Mouse (Mus musculus) olfactory bulb, adult 2 months (tissue): Measurements from ENCODE around the gene Ell2. TPM values are rescaled to one million over a fixed set of nuclear protein-coding genes. Genes with fewer than 3 reads are reported as not detected.

ENCODE experiments used
- H3K27ac ChIP-seq: fragments of 200-500 bp; 2 replicates; pipeline ENCODE4 v1.5.1; 2012; ENCODE audit warnings: low read depth, low read length; ENCODE audit not compliant: insufficient read depth
- H3K4me1 ChIP-seq: fragments of 200-500 bp; 2 replicates; pipeline ENCODE4 v1.6.1; 2012; ENCODE audit warnings: low read length; ENCODE audit not compliant: control insufficient read depth, insufficient read depth
- H3K4me3 ChIP-seq: fragments of 200-500 bp; 2 replicates; pipeline ENCODE4 v1.5.1; 2012; ENCODE audit warnings: mild to moderate bottlenecking, low read depth, low read length, moderate library complexity; ENCODE audit not compliant: insufficient read depth
- CTCF ChIP-seq: fragments of 200-500 bp; IDR thresholded peaks from 2 replicates; pipeline ENCODE4 v1.5.1; 2012; ENCODE audit warnings: low read depth, mild to moderate bottlenecking, low read length, moderate library complexity; ENCODE audit not compliant: insufficient read depth
- POLR2A ChIP-seq: fragments of 200-500 bp; IDR thresholded peaks from 2 replicates; pipeline ENCODE4 v1.6.1; 2012; ENCODE audit warnings: mild to moderate bottlenecking, low read depth, low read length, moderate library complexity; ENCODE audit not compliant: insufficient read depth
- WGBS: fragments of 180-500 bp; shearing (Covaris S2); methylation state at CpG from one replicate; pipeline ENCODE4 v1.1.7; 2018; 5-methylcytosine and 5-hydroxymethylcytosine counted together
- polyA plus RNA-seq: library from polyadenylated mRNA; stranded (reverse); fragments of >200 nt; gene quantifications from 2 replicates; pipeline ENCODE4 v1.2.4, GENCODE M21; 2012; ENCODE audit warnings: low replicate concordance; ENCODE audit not compliant: missing spikeins, insufficient read depth, insufficient read length

The Ell2 gene
- polyA plus RNA-seq, 1 experiment, result not detected

DNA sequence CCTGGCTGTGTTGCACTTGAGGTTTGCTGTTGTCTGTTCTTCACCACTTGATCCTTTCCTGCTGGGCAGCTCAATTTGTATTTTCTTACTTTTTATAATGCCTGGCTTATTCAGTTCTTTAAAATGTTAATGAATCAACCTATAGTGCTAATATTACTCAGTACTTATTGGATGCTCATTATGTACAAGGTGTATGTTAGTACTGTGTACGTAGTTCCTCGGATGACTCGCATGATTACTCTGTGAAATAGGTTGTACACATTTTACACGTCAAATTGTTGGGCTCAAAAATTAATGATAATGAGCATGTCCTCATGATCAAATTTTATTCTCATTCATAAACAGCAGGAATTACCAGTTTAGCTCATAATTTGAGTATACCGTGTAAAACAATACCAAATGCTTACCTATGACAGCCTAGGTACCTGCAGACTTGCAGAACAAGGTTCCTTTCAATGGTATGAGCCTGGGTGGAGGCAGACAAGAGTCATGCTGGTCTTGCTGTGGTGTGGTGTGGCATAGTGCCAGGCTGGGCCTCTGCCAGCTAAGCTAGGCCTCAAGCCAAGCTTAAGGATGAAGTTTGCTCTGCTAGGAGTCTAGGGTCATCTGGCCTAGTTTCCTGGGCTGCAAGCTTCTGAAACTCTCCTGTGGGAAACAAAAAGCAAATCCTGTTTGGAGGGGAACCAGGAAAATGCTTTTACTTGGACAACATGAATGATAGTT lies 45.8 kb downstream of the Ell2 start:
- no peak overlapping the region for H3K27ac ChIP-seq
- no peak overlapping the region for H3K4me3 ChIP-seq
- TF ChIP-seq CTCF (no peak), POLR2A (no peak)
- 79% methylated on average over 5 of the region's 5 CpGs for WGBS
- H3K4me1 ChIP-seq, result peaks cover 2% of the 10 kb centered on the region; the same call in 1 of the 2 replicates

GRCm38 (mm10) chr13:75754398-75754797 lies 47.8 kb downstream of the Ell2 start:
- H3K27ac ChIP-seq, result no peak overlapping the region; the same call in 1 of the 2 replicates
- H3K4me1 ChIP-seq, result peaks cover 2% of the 10 kb centered on the region; the same call in 1 of the 2 replicates
- H3K4me3 ChIP-seq, result no peak overlapping the region
- WGBS, result 68% methylated on average over 5 of the region's 5 CpGs
- no peak for TF ChIP-seq POLR2A
- no peak for TF ChIP-seq CTCF

- 94% methylated on average over 4 of the region's 4 CpGs for WGBS
- no peak overlapping the region for H3K27ac ChIP-seq
- no peak for TF ChIP-seq POLR2A
- TF ChIP-seq CTCF, result no peak
- H3K4me1 ChIP-seq, result peaks cover 3% of the 10 kb centered on the region; the same call in 1 of the 2 replicates
- H3K4me3 ChIP-seq, result no peak overlapping the region
These were observed 54.4 kb downstream of the Ell2 start for GRCm38 (mm10) chr13:75760859-75761548.

GRCm38 (mm10) chr13:75762759-75763158 lies 56.2 kb downstream of the Ell2 start:
- WGBS, result 90% methylated on average over 4 of the region's 4 CpGs
- Histone ChIP-seq H3K4me1 (peaks cover 6% of the 10 kb centered on the region; the same call in 1 of the 2 replicates), H3K4me3 (no peak overlapping the region), H3K27ac (no peak overlapping the region)
- TF ChIP-seq CTCF (no peak), POLR2A (no peak)

DNA sequence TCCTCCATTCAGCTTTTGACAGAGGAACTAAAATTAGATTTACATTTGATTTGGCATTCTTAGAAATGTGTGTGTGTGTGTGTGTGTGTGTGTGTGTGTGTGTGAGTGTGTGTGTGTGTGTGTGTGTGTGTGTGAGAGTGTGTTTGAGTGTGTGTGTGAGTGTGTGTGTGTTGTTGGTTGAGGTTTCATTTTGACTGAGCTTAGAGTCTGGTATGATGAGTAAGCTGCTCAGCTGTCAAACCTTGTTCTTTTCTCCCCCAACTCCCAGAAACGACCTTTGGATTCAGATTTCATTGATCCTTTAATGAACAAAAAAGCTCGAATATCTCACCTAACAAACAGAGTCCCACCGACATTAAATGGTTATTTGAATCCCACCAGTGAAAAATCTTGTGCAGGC lies 56.7 kb downstream of the Ell2 start:
- WGBS, result 36% methylated on average over 3 of the region's 3 CpGs
- peaks cover 6% of the 10 kb centered on the region; the same call in 1 of the 2 replicates for H3K4me1 ChIP-seq
- H3K27ac ChIP-seq, result no peak overlapping the region

GRCm38 (mm10) chr13:75765742-75766141 lies 59.2 kb downstream of the Ell2 start:
- no peak for TF ChIP-seq POLR2A
- no peak for TF ChIP-seq CTCF

More for the DNA sequence above, 56.7 kb downstream of the Ell2 start:
- no peak overlapping the region for H3K4me3 ChIP-seq
- TF ChIP-seq CTCF, result no peak
- no peak for TF ChIP-seq POLR2A

DNA sequence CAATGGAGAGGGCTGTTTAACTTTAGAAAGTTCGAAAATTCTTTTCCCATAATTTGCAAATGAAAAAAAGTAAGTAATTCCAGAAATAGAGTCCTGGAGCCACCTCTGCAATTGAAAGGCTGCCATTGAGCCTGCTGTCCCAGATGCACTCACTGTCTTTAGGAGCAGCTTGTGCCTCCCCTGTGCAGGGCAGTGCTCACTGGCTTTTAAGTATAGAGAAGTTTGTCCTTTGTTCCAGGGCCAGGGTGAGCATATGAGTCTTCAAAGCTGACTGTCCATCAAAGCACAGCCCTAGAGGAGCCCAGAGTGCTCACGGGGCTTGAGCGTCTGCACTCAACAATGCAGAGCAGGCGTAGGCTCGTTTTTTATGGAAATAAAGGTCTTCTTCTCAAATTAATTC lies 59.7 kb downstream of the Ell2 start:
- Histone ChIP-seq H3K4me1 (peaks cover 6% of the 10 kb centered on the region; the same call in 1 of the 2 replicates), H3K27ac (no peak overlapping the region), H3K4me3 (no peak overlapping the region)
- TF ChIP-seq POLR2A (no peak), CTCF (no peak)
- 35% methylated on average over 5 of the region's 5 CpGs for WGBS

More at GRCm38 (mm10) chr13:75765742-75766141, 59.2 kb downstream of the Ell2 start:
- 42% methylated on average over 1 of the region's 1 CpGs for WGBS
- peaks cover 6% of the 10 kb centered on the region; the same call in 1 of the 2 replicates for H3K4me1 ChIP-seq
- no peak overlapping the region for H3K27ac ChIP-seq
- no peak overlapping the region for H3K4me3 ChIP-seq

GRCm38 (mm10) chr13:75766967-75767366 lies 60.4 kb downstream of the Ell2 start:
- H3K4me1 ChIP-seq, result peaks cover 5% of the 10 kb centered on the region; the same call in 1 of the 2 replicates
- 78% methylated on average over 2 of the region's 2 CpGs for WGBS
- TF ChIP-seq POLR2A (no peak), CTCF (no peak)
- H3K27ac ChIP-seq, result no peak overlapping the region
- H3K4me3 ChIP-seq, result no peak overlapping the region

DNA sequence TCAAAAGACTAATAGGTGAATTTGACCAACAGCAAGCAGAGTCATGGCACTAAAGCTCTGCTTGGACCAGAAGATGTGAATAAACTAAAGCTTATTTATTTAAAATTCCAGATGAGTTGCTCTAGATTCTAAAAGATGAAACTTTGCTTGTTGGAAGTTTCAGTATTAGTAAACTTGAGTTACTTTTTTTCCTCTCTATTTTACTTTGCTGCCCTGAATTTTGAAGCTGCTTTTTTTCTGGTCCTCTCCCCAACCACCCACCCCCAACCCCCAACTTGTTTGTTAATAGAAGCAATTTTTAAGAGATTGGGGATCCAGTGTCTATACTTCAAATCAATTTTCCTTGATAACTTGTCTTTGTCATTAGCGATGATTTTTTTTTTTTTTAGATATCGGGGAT lies 64.2 kb downstream of the Ell2 start:
- no peak overlapping the region for H3K4me3 ChIP-seq
- H3K27ac ChIP-seq, result no peak overlapping the region
- H3K4me1 ChIP-seq, result peaks cover 3% of the 10 kb centered on the region; the same call in 1 of the 2 replicates
- 93% methylated on average over 2 of the region's 2 CpGs for WGBS
- TF ChIP-seq POLR2A (no peak), CTCF (no peak)
